Mouse (Mus musculus) lung, adult 2 months (tissue): ENCODE measurements around the gene Sema3g. TPM values are rescaled to one million over a fixed set of nuclear protein-coding genes. Genes with fewer than 3 reads are reported as not detected.
A peak's percentile ranks its signal among the peaks of the same experiment; 100 is the strongest.

ENCODE experiments used
- DNase-seq: peaks from one replicate; pipeline ENCODE4 v3.0.0; 2022
- H3K4me1 ChIP-seq: fragments of 200-500 bp; 2 replicates; pipeline ENCODE4 v1.6.1; 2011; ENCODE audit warnings: low read length; ENCODE audit not compliant: control insufficient read depth, insufficient read depth
- H3K4me3 ChIP-seq: fragments of 200-500 bp; replicated peaks from 2 replicates; pipeline ENCODE3; 2011; ENCODE audit warnings: low read depth, mild to moderate bottlenecking, control low read depth, low read length; ENCODE audit errors: extremely low read depth
- CTCF ChIP-seq: fragments of 200-500 bp; IDR thresholded peaks from 2 replicates; pipeline ENCODE4 v1.5.1; 2011; ENCODE audit warnings: mild to moderate bottlenecking, low read length, control low read depth; ENCODE audit not compliant: insufficient read depth
- POLR2A ChIP-seq: fragments of 200-500 bp; IDR thresholded peaks from 2 replicates; pipeline ENCODE4 v1.6.1; 2011; ENCODE audit warnings: low read depth, mild to moderate bottlenecking, control low read depth, low read length, borderline replicate concordance; ENCODE audit errors: extremely low read depth
- WGBS: fragments of 180-500 bp; shearing (Covaris S2); methylation state at CpG from one replicate; pipeline ENCODE4 v1.1.7; 2018; 5-methylcytosine and 5-hydroxymethylcytosine counted together
- polyA plus RNA-seq: library from polyadenylated mRNA; depleted of rRNA; stranded (reverse); fragments of >200 nt; gene quantifications from 2 replicates; pipeline ENCODE4 v1.2.3, GENCODE M21; 2012

Sema3g gene
- polyA plus RNA-seq, 1 experiment: 95.9 TPM

DNA sequence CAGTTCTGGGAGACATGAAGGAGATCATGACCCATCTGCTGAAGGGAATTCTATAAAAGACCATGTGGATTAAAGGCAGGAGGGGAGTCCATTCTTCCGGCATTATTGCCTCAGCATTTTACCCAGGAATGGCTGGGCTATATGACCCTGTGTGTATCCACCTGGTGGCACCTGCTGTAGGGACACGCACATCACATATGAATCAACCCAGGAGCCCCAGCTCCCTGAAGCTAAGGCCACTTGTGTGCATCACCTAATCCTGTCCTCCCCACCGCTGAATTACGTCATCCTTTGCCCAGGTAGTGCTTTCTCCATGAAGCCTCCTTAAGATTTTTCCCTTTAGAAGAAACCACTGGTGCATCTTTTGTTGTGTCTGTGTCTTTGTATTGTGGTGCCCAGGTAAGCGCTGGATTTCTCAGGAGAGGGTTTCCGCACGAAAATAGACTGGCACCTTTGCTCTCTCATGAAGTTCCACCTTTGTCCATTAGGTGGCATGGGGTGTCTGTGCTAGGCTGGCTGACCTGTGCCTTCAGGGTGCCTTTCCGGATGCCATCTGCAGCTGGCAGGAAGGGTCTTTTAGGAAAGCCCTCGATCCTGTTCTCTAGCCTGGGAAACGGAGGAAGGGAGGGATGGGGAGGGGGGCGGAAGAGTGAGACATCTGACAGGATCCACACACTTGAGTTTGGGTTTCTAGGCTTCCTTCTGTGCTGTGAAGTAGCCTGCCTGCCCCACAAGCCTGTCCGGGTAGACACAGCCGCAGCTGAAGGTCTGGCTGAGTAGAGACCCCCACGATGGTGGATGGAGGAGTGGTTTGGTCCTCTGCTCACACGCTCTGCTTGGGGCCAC is 2.3 kb upstream of the Sema3g start:
- peak; percentile 96 for TF ChIP-seq CTCF
- TF ChIP-seq POLR2A: no peak
- no peak overlapping the region for H3K4me3 ChIP-seq
- H3K4me1 ChIP-seq: peaks cover 7% of the 10 kb centered on the region; the same call in 1 of the 2 replicates
- WGBS: 29% methylated on average over 15 of the region's 15 CpGs
- peak; percentile 71 for DNase-seq

GRCm38 (mm10) chr14:31216846-31217245 is 814 bp upstream of the Sema3g start, which contains the start of gene Nisch:
Gene Nisch, minus strand, starts transcription at chr14:31216946.
- TF ChIP-seq CTCF (no peak), POLR2A (no peak)
- peak within 1 kb of the TSS; percentile 81 for H3K4me3 ChIP-seq
- WGBS: 68% methylated on average over 2 of the region's 2 CpGs

DNA sequence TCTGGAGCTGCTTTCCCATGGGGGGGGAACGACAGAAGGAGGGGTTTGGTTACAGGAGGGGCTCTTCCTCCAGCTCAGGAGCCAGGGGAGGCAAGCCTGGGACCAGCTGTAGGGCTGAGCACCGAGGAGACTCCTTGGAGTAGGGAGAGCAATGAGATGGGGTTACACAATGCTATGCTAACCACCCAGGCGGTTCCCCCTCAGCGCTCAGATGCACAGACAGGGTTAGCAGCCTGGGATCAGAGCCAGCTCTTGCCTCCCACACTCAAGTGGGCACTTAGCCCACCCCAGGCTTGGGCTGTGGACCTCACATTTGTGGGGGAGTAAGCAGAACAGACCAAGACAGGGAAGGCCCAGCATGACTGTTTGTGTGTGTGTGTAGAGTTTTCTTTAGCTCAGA is 9.3 kb downstream of the Sema3g start:
- TF ChIP-seq POLR2A (no peak), CTCF (no peak)
- no peak overlapping the region for H3K4me3 ChIP-seq
- 22% methylated on average over 4 of the region's 4 CpGs for WGBS
- DNase-seq: no peak
- peaks cover 30% of the 10 kb centered on the region for H3K4me1 ChIP-seq

More at GRCm38 (mm10) chr14:31216846-31217245, 814 bp upstream of the Sema3g start, which contains the start of gene Nisch:
- no peak for DNase-seq
- peaks cover 8% of the 10 kb centered on the region; the same call in 1 of the 2 replicates for H3K4me1 ChIP-seq

DNA sequence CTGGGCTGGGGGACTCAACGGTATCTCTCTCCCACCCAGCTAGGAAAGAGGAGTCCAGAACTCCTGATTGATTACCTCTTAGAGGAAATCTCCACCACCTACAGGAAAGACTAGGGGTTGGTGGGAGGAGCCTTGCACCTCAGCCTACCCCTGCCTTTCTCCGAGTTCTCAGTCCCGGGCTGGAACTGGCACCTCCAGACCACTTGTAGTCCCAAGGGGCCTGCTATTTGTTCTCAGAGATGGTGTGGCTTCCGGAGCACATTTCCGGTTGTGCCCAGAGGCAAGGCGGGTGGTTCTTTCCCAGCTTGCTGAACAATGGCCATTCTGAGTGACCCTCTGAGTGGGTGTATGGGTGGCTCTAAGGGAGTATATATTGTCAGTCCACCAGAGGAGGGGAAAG is 10.6 kb downstream of the Sema3g start:
- TF ChIP-seq POLR2A: peak; percentile 32; the same call in 1 of the 2 replicates
- TF ChIP-seq CTCF: no peak
- DNase-seq: no peak
- H3K4me1 ChIP-seq: peaks cover 32% of the 10 kb centered on the region
- H3K4me3 ChIP-seq: no peak overlapping the region
- WGBS: 37% methylated on average over 6 of the region's 6 CpGs

GRCm38 (mm10) chr14:31230442-31230841 is 12.8 kb downstream of the Sema3g start:
- no peak for TF ChIP-seq CTCF
- TF ChIP-seq POLR2A: no peak
- DNase-seq: no peak
- H3K4me3 ChIP-seq: no peak overlapping the region
- 58% methylated on average over 8 of the region's 8 CpGs for WGBS
- peaks cover 32% of the 10 kb centered on the region for H3K4me1 ChIP-seq

- Histone ChIP-seq H3K4me1 (peaks cover 22% of the 10 kb centered on the region), H3K4me3 (no peak overlapping the region)
- WGBS: 54% methylated on average over 13 of the region's 13 CpGs
- no peak for DNase-seq
- no peak; the same call in 1 of the 2 replicates for TF ChIP-seq POLR2A
- no peak for TF ChIP-seq CTCF
Measured at GRCm38 (mm10) chr14:31232404-31233069, 14.9 kb downstream of the Sema3g start.

GRCm38 (mm10) chr14:31233070-31233995 is 15.7 kb downstream of the Sema3g start:
- TF ChIP-seq POLR2A: peak; percentile 40; the same call in 1 of the 2 replicates
- TF ChIP-seq CTCF: no peak
- H3K4me1 ChIP-seq: peaks cover 16% of the 10 kb centered on the region
- no peak overlapping the region for H3K4me3 ChIP-seq
- DNase-seq: no peak
- WGBS: 51% methylated on average over 14 of the region's 14 CpGs

DNA sequence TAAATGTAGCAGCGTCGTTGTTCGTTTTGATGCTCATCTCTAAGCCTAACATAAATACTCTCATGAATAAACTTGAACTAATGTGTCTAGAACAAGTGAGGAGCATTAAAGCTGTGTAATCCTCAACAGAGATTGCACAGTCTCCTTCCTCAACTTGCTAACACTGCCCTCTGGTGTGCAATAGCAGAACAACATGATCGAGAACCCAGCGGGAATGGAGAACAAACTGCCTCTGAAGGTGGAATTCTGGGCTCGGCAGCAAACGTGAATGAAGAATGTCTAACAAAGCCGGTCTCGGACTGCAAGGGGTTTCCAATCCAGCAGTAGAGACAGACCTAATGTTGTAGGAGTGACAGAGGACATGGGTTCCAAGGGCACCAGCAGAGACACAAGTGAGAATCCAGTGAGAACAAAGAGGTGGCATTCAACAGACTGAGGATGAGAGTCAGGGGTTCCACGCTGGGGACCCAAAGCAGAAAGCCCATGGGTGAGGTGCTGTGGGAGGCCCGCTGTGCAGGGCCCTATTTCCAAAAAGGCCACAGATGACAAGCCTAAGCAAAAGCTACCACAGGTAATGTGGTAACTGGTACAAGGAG is 16.4 kb downstream of the Sema3g start:
- no peak overlapping the region for H3K4me3 ChIP-seq
- no peak for TF ChIP-seq POLR2A
- TF ChIP-seq CTCF: peak; percentile 70
- peaks cover 10% of the 10 kb centered on the region for H3K4me1 ChIP-seq
- DNase-seq: peak; percentile 80
- 8% methylated on average over 11 of the region's 11 CpGs for WGBS
